Mouse (Mus musculus): ENCODE results near the gene Gm7544. TPM values are rescaled to one million over a fixed set of nuclear protein-coding genes. Genes with fewer than 3 reads are reported as not detected.

Gene Gm7544
- not detected for polyA plus RNA-seq (2012; fragmentation: generic; extraction: Trizol)

GRCm38 (mm10) chr1:82955913-82956312, at the start of gene Gm7544:
Gm7544 (minus strand) TSS chr1:82956013.

GRCm38 (mm10) chr1:83000306-83000705, 44.5 kb upstream of the Gm7544 start, which contains the start of gene Gm47959:
Gm47959 (plus strand) TSS chr1:83000548.

GRCm38 (mm10) chr1:82959870-82960385, 4.1 kb upstream of the Gm7544 start, which contains the start of gene Gm47955:
Gm47955 (plus strand) TSS chr1:82960286.

GRCm38 (mm10) chr1:82943295-82943694, 12.5 kb downstream of the Gm7544 start, which contains the start of gene A030003K21Rik:
A030003K21Rik (minus strand) TSS chr1:82943388.

GRCm38 (mm10) chr1:82931326-82931725, 24.5 kb downstream of the Gm7544 start, which contains the start of gene Gm6217:
Gm6217 (minus strand) TSS chr1:82931399.

GRCm38 (mm10) chr1:82924650-82925049, 31.2 kb downstream of the Gm7544 start, which contains the start of gene A030014E15Rik:
A030014E15Rik (plus strand) TSS chr1:82924917.

GRCm38 (mm10) chr1:82913025-82913424, 42.8 kb downstream of the Gm7544 start, which contains the start of gene A030005L19Rik:
A030005L19Rik (plus strand) TSS chr1:82913325.

Other genes starting within 250 kb of the Gm7544 start
- gene Mff, start 231.1 kb downstream of the Gm7544 start, polyA plus RNA-seq (2012; fragmentation: generic; extraction: Trizol), result 10 to 100 TPM in 1 of 2 experiments, 1 to 10 TPM in 1; 7.8 to 61.5 TPM
- gene Tm4sf20, start 187.6 kb downstream of the Gm7544 start, polyA plus RNA-seq (2012; fragmentation: generic; extraction: Trizol), result not detected
- not detected for gene Gm47791, start 184.8 kb downstream of the Gm7544 start, polyA plus RNA-seq (2012; fragmentation: generic; extraction: Trizol)
- 10 to 100 TPM in 1 of 2 experiments, 1 to 10 TPM in 1; 7.0 to 11.2 TPM for gene Agfg1, start 116.5 kb downstream of the Gm7544 start, polyA plus RNA-seq (2012; fragmentation: generic; extraction: Trizol)
- gene A030005L19Rik, start 42.7 kb downstream of the Gm7544 start, polyA plus RNA-seq (2012; fragmentation: generic; extraction: Trizol), result not detected
- not detected for gene A030014E15Rik, start 31.1 kb downstream of the Gm7544 start, polyA plus RNA-seq (2012; fragmentation: generic; extraction: Trizol)
- gene Gm6217, start 24.6 kb downstream of the Gm7544 start, polyA plus RNA-seq (2012; fragmentation: generic; extraction: Trizol), result not detected
- gene A030003K21Rik, start 12.6 kb downstream of the Gm7544 start, polyA plus RNA-seq (2012; fragmentation: generic; extraction: Trizol), result not detected
- not detected for gene Gm47955, start 4.3 kb upstream of the Gm7544 start, polyA plus RNA-seq (2012; fragmentation: generic; extraction: Trizol)
- not detected for gene Gm47959, start 44.5 kb upstream of the Gm7544 start, polyA plus RNA-seq (2012; fragmentation: generic; extraction: Trizol)
- not detected for gene Slc19a3, start 82.4 kb upstream of the Gm7544 start, polyA plus RNA-seq (2012; fragmentation: generic; extraction: Trizol)
- gene Krtap28-10, start 86.5 kb upstream of the Gm7544 start, polyA plus RNA-seq (2012; fragmentation: generic; extraction: Trizol), result not detected
- not detected for gene Gm47969, start 88.9 kb upstream of the Gm7544 start, polyA plus RNA-seq (2012; fragmentation: generic; extraction: Trizol)
- not detected for gene A030005K14Rik, start 103.4 kb upstream of the Gm7544 start, polyA plus RNA-seq (2012; fragmentation: generic; extraction: Trizol)
- gene Krtap28-13, start 104.9 kb upstream of the Gm7544 start, polyA plus RNA-seq (2012; fragmentation: generic; extraction: Trizol), result not detected
- gene Ccl20, start 160.8 kb upstream of the Gm7544 start, polyA plus RNA-seq (2012; fragmentation: generic; extraction: Trizol), result not detected
- gene Daw1, start 203.7 kb upstream of the Gm7544 start, polyA plus RNA-seq (2012; fragmentation: generic; extraction: Trizol), result not detected